Mouse (Mus musculus) left cerebral cortex, postnatal 4 days (tissue): ENCODE measurements around the gene Cplx1. TPM values are rescaled to one million over a fixed set of nuclear protein-coding genes. Genes with fewer than 3 reads are reported as not detected.
"Not testable (repeated sequence)": the region's sequence is repeated elsewhere in the genome, so short reads cannot be mapped to it uniquely, and the experiment has no call there.

Experiments used
- DNase-seq: peaks from one replicate; pipeline ENCODE4 v3.0.0-alpha.2; 2022
- intact Hi-C: fragments of 180-260 bp; cut with DNase I; formaldehyde crosslinking; loops from one replicate; pipeline ENCODE4 v1.15.1; 2025
- total RNA-seq, 2 experiments: library from RNA; stranded (reverse); gene quantifications; 2 replicates each; pipeline ENCODE4 v1.2.3; 2021

The Cplx1 gene
- total RNA-seq, 2 experiments from 2014 or later: 190 to 193 TPM

- intact Hi-C loops: no loop called here
- no peak for DNase-seq
Measured at GRCm38 (mm10) chr5:108518106-108518885, 31.5 kb downstream of the Cplx1 start.

GRCm38 (mm10) chr5:108516655-108517054 lies 33.2 kb downstream of the Cplx1 start:
- intact Hi-C loops: no loop called here

DNA sequence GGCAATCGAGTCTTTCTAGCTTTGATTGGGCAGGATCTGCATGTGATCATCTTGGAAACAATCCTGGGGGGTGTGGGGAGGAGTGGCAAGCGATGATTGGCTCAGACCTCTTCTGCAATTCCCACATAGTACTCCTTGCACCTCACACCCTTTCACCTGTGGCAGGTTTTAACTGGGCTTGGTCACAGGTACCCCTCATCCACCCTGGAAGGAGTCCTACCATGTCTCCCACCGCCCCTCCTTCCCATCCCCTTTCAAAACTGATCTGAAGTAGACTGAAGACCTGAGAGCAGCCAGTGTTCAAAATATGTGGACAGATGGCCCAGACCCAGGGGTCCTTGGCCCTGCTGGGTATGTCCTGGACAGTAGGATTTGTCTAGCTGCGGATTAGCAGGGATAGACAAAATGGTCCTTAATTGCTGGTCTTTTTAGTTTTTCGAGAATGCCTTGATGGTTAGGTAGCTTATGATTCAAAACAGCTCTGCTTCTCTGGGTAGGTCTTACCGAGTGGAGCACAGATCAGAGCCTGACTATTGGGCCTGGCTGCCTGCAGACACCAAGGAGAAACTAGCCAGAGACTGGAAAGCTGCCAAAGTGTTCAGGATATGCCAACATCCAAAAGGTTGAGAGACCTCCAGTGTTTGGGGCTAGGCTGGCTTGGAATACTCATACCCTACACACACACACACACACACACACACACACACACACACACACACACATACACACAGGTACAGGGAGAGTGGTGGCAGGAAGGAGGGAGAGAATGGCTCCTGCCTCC lies 34.1 kb downstream of the Cplx1 start:
- peak; percentile 79 for DNase-seq
- intact Hi-C loops: no loop called here

More at GRCm38 (mm10) chr5:108516655-108517054, 33.2 kb downstream of the Cplx1 start:
- DNase-seq: no peak

GRCm38 (mm10) chr5:108502286-108502685 lies 47.5 kb downstream of the Cplx1 start:
- intact Hi-C loops: no loop called here
- no peak for DNase-seq

- intact Hi-C loops: no loop called here
Measured at GRCm38 (mm10) chr5:108501573-108501972, 48.3 kb downstream of the Cplx1 start.

GRCm38 (mm10) chr5:108486148-108486547 lies 63.7 kb downstream of the Cplx1 start:
- DNase-seq, intact Hi-C loops: not testable (repeated sequence)

More at GRCm38 (mm10) chr5:108501573-108501972, 48.3 kb downstream of the Cplx1 start:
- DNase-seq: no peak

- peak; percentile 29 for DNase-seq
- intact Hi-C loops: no loop called here
Measured at GRCm38 (mm10) chr5:108485239-108485638, 64.6 kb downstream of the Cplx1 start.

GRCm38 (mm10) chr5:108483006-108483405 lies 66.8 kb downstream of the Cplx1 start:
- no peak for DNase-seq
- intact Hi-C loops: no loop called here

DNA sequence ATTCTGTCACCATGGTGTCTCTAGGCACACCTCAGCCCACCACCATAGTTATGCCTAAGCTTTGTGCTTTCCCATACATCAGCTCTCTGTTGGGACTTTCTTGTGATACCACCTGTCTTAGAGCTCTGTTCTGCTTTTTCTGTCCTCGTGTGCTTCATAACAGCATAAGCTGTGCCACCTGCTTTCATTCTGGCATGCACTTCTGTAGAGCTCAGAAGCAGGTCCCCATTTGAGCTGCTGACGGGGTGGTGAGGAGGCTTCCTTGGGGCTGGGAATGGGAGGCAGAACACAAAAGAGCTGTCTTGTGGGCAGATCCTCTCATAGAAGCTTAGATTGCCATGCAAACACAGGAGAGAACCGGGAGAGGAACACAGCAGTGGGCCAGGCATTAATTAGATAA lies 73.8 kb downstream of the Cplx1 start:
- intact Hi-C loops: no loop called here
- no peak for DNase-seq

GRCm38 (mm10) chr5:108473737-108474136 lies 76.1 kb downstream of the Cplx1 start:
- DNase-seq: no peak
- intact Hi-C loops: no loop called here

- intact Hi-C loops: no loop called here
- DNase-seq: no peak
Measured at GRCm38 (mm10) chr5:108469617-108470016, 80.2 kb downstream of the Cplx1 start.

Other genes with a start within 250 kb of the Cplx1 start
- gene Pigg, start 237.4 kb downstream of the Cplx1 start, total RNA-seq: 1 to 10 TPM; 7.1 to 8.0 TPM
- 10 to 100 TPM; 36.1 to 41.3 TPM for gene Gm42517, start 182.1 kb downstream of the Cplx1 start, total RNA-seq
- gene Pde6b, start 161.6 kb downstream of the Cplx1 start, total RNA-seq: not detected
- 100 to 1,000 TPM; 184 to 214 TPM for gene Atp5k, start 115.6 kb downstream of the Cplx1 start, total RNA-seq
- gene Mfsd7a, start 101.1 kb downstream of the Cplx1 start, total RNA-seq: under 1 TPM; 0.20 to 0.32 TPM
- 10 to 100 TPM; 82.2 to 94.3 TPM for gene Pcgf3, start 88.8 kb downstream of the Cplx1 start, total RNA-seq
- 10 to 100 TPM; 72.0 to 78.4 TPM for gene Gak, start 79.7 kb upstream of the Cplx1 start, total RNA-seq
- 10 to 100 TPM; 24.3 to 25.3 TPM for gene Tmem175, start 79.7 kb upstream of the Cplx1 start, total RNA-seq
- gene Idua, start 110.3 kb upstream of the Cplx1 start, total RNA-seq: 1 to 10 TPM; 9.8 to 9.9 TPM
- 10 to 100 TPM; 55.4 to 68.1 TPM for gene Dgkq, start 119.6 kb upstream of the Cplx1 start, total RNA-seq
- 1 to 10 TPM; 3.8 to 4.2 TPM for gene Slc26a1, start 125.5 kb upstream of the Cplx1 start, total RNA-seq
- gene Fgfrl1, start 142.4 kb upstream of the Cplx1 start, total RNA-seq: 10 to 100 TPM; 17.3 to 17.6 TPM
- gene Rnf212, start 225.0 kb upstream of the Cplx1 start, total RNA-seq: not detected
- not detected for gene Tmed11, start 245.3 kb upstream of the Cplx1 start, total RNA-seq